In genomic region chr15:88408461-88409379, GRCm38 (mm10) we compare ENCODE assay signal across 13 mouse cellular contexts.
DNase-seq lines count a peak whose midpoint lies in the region; ATAC-seq lines count a peak whose summit lies in the region.
"Had no signal": no experiment of that assay in that cellular context is flagged by ENCODE, and none has a peak within 500 bp of the region (broad histone marks: within the 10 kb centered on the region; RNA-seq: fewer than 3 reads in every experiment).

No protein-coding gene starts in this region.

- no peak overlapping the region for H3K27ac ChIP-seq in embryonic facial prominence, embryonic 14.5 days (replicated peaks; ENCODE audit: low read depth, low read length)
- H3K27ac ChIP-seq in embryonic facial prominence, embryonic 10.5 days (replicated peaks), result no peak overlapping the region
- no peak overlapping the region for H3K27ac ChIP-seq in intestine, embryonic 15.5 days
- H3K27ac ChIP-seq: kidney, postnatal 0 days; liver, embryonic 14.5 days had no signal

- H3K4me3 ChIP-seq in embryonic facial prominence, embryonic 14.5 days (ENCODE audit: low read depth, low read length), result no peak overlapping the region
- H3K4me3 ChIP-seq in embryonic facial prominence, embryonic 10.5 days, result no peak overlapping the region
- H3K4me3 ChIP-seq in intestine, embryonic 15.5 days (replicated peaks), result no peak overlapping the region
- H3K4me3 ChIP-seq: myocyte had no signal

- no peak overlapping the region for H3K4me2 ChIP-seq in embryonic facial prominence, embryonic 14.5 days (ENCODE audit: low read depth, low read length)
- H3K4me2 ChIP-seq in intestine, embryonic 15.5 days (replicated peaks), result no peak overlapping the region

- 69% methylated on average over 20 of the region's 20 CpGs for WGBS in embryonic facial prominence, embryonic 14.5 days
- 83% methylated on average over 20 of the region's 20 CpGs for WGBS in embryonic facial prominence, embryonic 10.5 days
- 83% methylated on average over 20 of the region's 20 CpGs for WGBS in intestine, embryonic 15.5 days

- no peaks in the 10 kb centered on the region for H3K4me1 ChIP-seq in embryonic facial prominence, embryonic 14.5 days (ENCODE audit: control insufficient read depth, insufficient read depth, low read length)
- H3K4me1 ChIP-seq in embryonic facial prominence, embryonic 10.5 days, result no peaks in the 10 kb centered on the region
- H3K4me1 ChIP-seq in intestine, embryonic 15.5 days (replicated peaks), result no peaks in the 10 kb centered on the region

- intact Hi-C loops in left cerebral cortex, postnatal 4 days (cut with DNase I), result no loop called here

- no peak for ATAC-seq in embryonic facial prominence, embryonic 14.5 days (ENCODE audit: low read depth)
- ATAC-seq in intestine, embryonic 15.5 days, result no peak

- H3K36me3 ChIP-seq in embryonic facial prominence, embryonic 14.5 days (ENCODE audit: control insufficient read depth, insufficient read depth, low read length), result no peaks in the 10 kb centered on the region
- no peaks in the 10 kb centered on the region for H3K36me3 ChIP-seq in embryonic facial prominence, embryonic 10.5 days (replicated peaks)
- no peaks in the 10 kb centered on the region for H3K36me3 ChIP-seq in intestine, embryonic 15.5 days

- DNase-seq in embryonic facial prominence, embryonic 14.5 days (ENCODE audit: low spot score), result peak; percentile 4
- DNase-seq in embryonic facial prominence, embryonic 10.5 days (ENCODE audit: low spot score), result no peak
- peak; percentile 11 for DNase-seq in cerebellum, adult 9-10 months
- peak; percentile 42 for DNase-seq in layer of hippocampus, adult 11-12 months (ENCODE audit: low spot score)
- DNase-seq in left cerebral cortex, postnatal 4 days, result peak; percentile 68
- DNase-seq in embryo, embryonic 11 days, result no peak
- no peak for DNase-seq in thymus, postnatal 14 days
- DNase-seq: gastrocnemius, postnatal 25 days; heart, postnatal 36 days had no signal

- H3K9ac ChIP-seq in embryonic facial prominence, embryonic 14.5 days (ENCODE audit: low read depth, low read length), result no peak overlapping the region
- no peak overlapping the region for H3K9ac ChIP-seq in intestine, embryonic 15.5 days
- H3K9ac ChIP-seq: liver, embryonic 14.5 days had no signal

- H3K27me3 ChIP-seq in embryonic facial prominence, embryonic 14.5 days (replicated peaks; ENCODE audit: control insufficient read depth, insufficient read depth, low read length), result no peaks in the 10 kb centered on the region
- H3K27me3 ChIP-seq in embryonic facial prominence, embryonic 10.5 days (replicated peaks; ENCODE audit: low read depth, poor library complexity, severe bottlenecking), result no peaks in the 10 kb centered on the region
- H3K27me3 ChIP-seq in intestine, embryonic 15.5 days (replicated peaks), result no peaks in the 10 kb centered on the region

- no peaks in the 10 kb centered on the region; the same call in 1 of the 2 replicates for H3K9me3 ChIP-seq in embryonic facial prominence, embryonic 14.5 days (ENCODE audit: control insufficient read depth, low read length)
- peaks cover 13% of the 10 kb centered on the region for H3K9me3 ChIP-seq in embryonic facial prominence, embryonic 10.5 days
- no peaks in the 10 kb centered on the region for H3K9me3 ChIP-seq in intestine, embryonic 15.5 days

Comparison
In these comparisons a context has a peak if more than half of its experiments do, and no peak if none do; other contexts are left out.
1. DNase-seq: peak in embryonic facial prominence, embryonic 14.5 days (single experiment), cerebellum, adult 9-10 months (single experiment), layer of hippocampus, adult 11-12 months (single experiment) and left cerebral cortex, postnatal 4 days (single experiment); none in embryonic facial prominence, embryonic 10.5 days (single experiment), embryo, embryonic 11 days (single experiment) and thymus, postnatal 14 days (single experiment).